Mouse (Mus musculus): ENCODE results near the gene Syncrip. TPM values are rescaled to one million over a fixed set of nuclear protein-coding genes. Genes with fewer than 3 reads are reported as not detected.

Syncrip gene
- polyA plus RNA-seq, 1 experiment from 2014 or later, result 95.9 TPM

DNA sequence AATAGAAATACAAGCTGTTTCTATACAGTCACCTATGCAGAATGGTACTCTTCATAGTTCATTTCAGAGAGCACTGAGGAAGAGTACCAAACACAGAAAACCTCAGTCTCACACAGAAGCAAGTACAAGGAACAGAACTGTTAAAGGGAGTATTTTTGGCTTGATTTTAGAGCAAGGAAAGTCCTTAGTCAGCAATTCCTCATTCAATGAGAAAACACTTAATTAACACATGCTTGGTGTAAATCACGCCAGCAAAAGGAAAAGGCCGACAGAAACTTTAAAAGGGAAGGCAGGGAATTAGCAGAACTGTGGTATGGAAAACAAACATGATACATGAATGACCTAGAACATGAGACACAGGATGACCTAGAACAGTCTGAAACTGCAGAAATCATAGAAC lies 72.4 kb downstream of the Syncrip start:
- WGBS, result 89% methylated on average over 2 of the region's 2 CpGs
- Histone ChIP-seq H3K4me3 (replicated peaks) (no peak overlapping the region), H3K9me3 (no peaks in the 10 kb centered on the region), H3K27ac (no peak overlapping the region), H3K36me3 (peaks cover 29% of the 10 kb centered on the region), H3K4me1 (replicated peaks) (no peaks in the 10 kb centered on the region), H3K9ac (replicated peaks) (no peak overlapping the region), H3K27me3 (no peaks in the 10 kb centered on the region), H3K4me2 (replicated peaks) (no peak overlapping the region)
- ATAC-seq, result no peak

DNA sequence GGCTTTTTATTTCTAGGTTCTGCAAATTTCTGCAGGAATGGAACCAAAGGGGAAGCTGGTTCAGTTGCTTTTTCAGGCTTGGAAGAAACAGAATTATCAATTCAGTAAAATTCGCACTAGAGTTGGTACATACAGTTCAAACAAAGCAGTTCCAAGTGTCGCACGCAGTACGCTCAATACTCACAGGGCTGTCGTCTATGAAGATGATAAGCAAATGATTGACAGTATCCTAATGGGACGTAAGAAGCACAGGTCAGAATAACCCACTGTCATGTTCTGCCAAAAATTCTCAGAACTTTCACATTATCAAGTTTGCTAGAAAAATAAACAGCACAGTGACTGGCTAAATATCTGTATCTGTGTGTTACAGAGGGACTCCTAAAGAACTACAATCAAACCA lies 77.9 kb downstream of the Syncrip start:
- peaks cover 32% of the 10 kb centered on the region for H3K36me3 ChIP-seq
- H3K9me3 ChIP-seq, result no peaks in the 10 kb centered on the region
- no peak overlapping the region for H3K9ac ChIP-seq (replicated peaks)
- H3K27me3 ChIP-seq, result no peaks in the 10 kb centered on the region
- H3K4me1 ChIP-seq (replicated peaks), result no peaks in the 10 kb centered on the region
- H3K4me2 ChIP-seq (replicated peaks), result no peak overlapping the region
- no peak overlapping the region for H3K27ac ChIP-seq
- H3K4me3 ChIP-seq (replicated peaks), result no peak overlapping the region
- 94% methylated on average over 6 of the region's 6 CpGs for WGBS
- no peak for ATAC-seq

DNA sequence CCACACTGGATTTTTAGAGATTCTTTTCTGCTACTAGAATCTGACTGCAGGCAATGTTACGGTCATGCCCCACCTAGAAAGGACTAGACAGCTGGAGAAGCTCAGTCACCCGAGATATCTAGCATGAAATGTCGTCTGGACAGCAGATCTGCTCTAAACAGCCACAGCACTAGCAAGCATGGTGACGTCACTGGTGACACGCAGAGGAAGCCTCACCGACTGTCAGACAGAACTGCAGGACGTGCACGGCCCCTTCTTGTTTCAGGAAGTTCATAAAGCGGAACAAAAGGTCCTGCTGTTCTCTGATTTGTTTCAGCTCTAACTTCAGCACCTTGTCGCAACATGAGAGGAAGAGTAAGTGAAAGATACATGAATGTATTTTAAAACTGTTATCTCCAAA lies 78.3 kb downstream of the Syncrip start:
- Histone ChIP-seq H3K27ac (no peak overlapping the region), H3K9me3 (no peaks in the 10 kb centered on the region), H3K4me3 (replicated peaks) (no peak overlapping the region), H3K4me2 (replicated peaks) (no peak overlapping the region), H3K4me1 (replicated peaks) (no peaks in the 10 kb centered on the region), H3K9ac (replicated peaks) (no peak overlapping the region), H3K27me3 (no peaks in the 10 kb centered on the region), H3K36me3 (peaks cover 28% of the 10 kb centered on the region)
- no peak for ATAC-seq
- WGBS, result 82% methylated on average over 10 of the region's 10 CpGs

- H3K4me2 ChIP-seq (replicated peaks), result no peak overlapping the region
- ATAC-seq, result no peak
- H3K27ac ChIP-seq, result no peak overlapping the region
- H3K4me3 ChIP-seq (replicated peaks), result no peak overlapping the region
- H3K9me3 ChIP-seq, result no peaks in the 10 kb centered on the region
- H3K4me1 ChIP-seq (replicated peaks), result no peaks in the 10 kb centered on the region
- H3K36me3 ChIP-seq, result peaks cover 35% of the 10 kb centered on the region
- H3K9ac ChIP-seq (replicated peaks), result no peak overlapping the region
- 84% methylated on average over 1 of the region's 1 CpGs for whole genome bisulfite sequencing
- H3K27me3 ChIP-seq, result no peaks in the 10 kb centered on the region
These were observed 83.9 kb downstream of the Syncrip start for GRCm38 (mm10) chr9:88398461-88398860.

Other genes with a start within 250 kb of the Syncrip start
- 0.39 and 0.84 TPM in 2 replicates for gene Nt5e, start 155.4 kb downstream of the Syncrip start, polyA plus RNA-seq (2015; fragmentation: Nextera tagmentation; extraction: Ambion mirVana)
- gene Snx14, start 43.6 kb downstream of the Syncrip start, polyA plus RNA-seq (2015; fragmentation: Nextera tagmentation; extraction: Ambion mirVana), result 26.5 TPM in 2 replicates
- gene Gm20537, start 26.0 kb downstream of the Syncrip start, polyA plus RNA-seq (2015; fragmentation: Nextera tagmentation; extraction: Ambion mirVana), result 0.62 and 1.5 TPM in 2 replicates
- 18.5 and 20.4 TPM in 2 replicates for gene Zfp949, start 65.4 kb upstream of the Syncrip start, polyA plus RNA-seq (2015; fragmentation: Nextera tagmentation; extraction: Ambion mirVana)
- gene Trim43a, start 98.3 kb upstream of the Syncrip start, polyA plus RNA-seq (2015; fragmentation: Nextera tagmentation; extraction: Ambion mirVana), result 0.20 and 0.67 TPM in 2 replicates
- gene Mthfsl, start 237.7 kb upstream of the Syncrip start, polyA plus RNA-seq (2015; fragmentation: Nextera tagmentation; extraction: Ambion mirVana), result 42.8 and 46.0 TPM in 2 replicates
- gene Bcl2a1d, start 249.3 kb upstream of the Syncrip start, polyA plus RNA-seq (2015; fragmentation: Nextera tagmentation; extraction: Ambion mirVana), result 0.34 TPM in 1 of 2 replicates, not detected in the other